Mouse (Mus musculus) liver, embryonic 12.5 days (tissue): ENCODE results near the gene Gm20815. TPM values are rescaled to one million over a fixed set of nuclear protein-coding genes. Genes with fewer than 3 reads are reported as not detected.
"Not testable (repeated sequence)": the region's sequence is repeated elsewhere in the genome, so short reads cannot be mapped to it uniquely, and the experiment has no call there.

ENCODE experiments used
- ATAC-seq: fragments of 200-750 bp; cut with Nextera tagmentation; 2 replicates; pipeline ENCODE4 v1.8.0; 2017; ENCODE audit warnings: moderate number of reproducible peaks, mild to moderate bottlenecking, moderate library complexity
- H3K27ac ChIP-seq: fragments of 300-500 bp; sonication (generic); 2 replicates; pipeline ENCODE4 v1.5.1; 2016; ENCODE audit warnings: mild to moderate bottlenecking
- H3K27me3 ChIP-seq: fragments of 300-500 bp; sonication (generic); replicated peaks from 2 replicates; pipeline ENCODE4 v1.6.1; 2016; ENCODE audit warnings: mild to moderate bottlenecking, moderate library complexity
- H3K36me3 ChIP-seq: fragments of 300-500 bp; sonication (generic); 2 replicates; pipeline ENCODE4 v1.6.1; 2016; ENCODE audit warnings: mild to moderate bottlenecking, moderate library complexity
- H3K4me1 ChIP-seq: fragments of 300-500 bp; sonication (generic); 2 replicates; pipeline ENCODE4 v1.6.1; 2016
- H3K4me2 ChIP-seq: fragments of 300-500 bp; sonication (generic); 2 replicates; pipeline ENCODE4 v1.6.1; 2016; ENCODE audit warnings: mild to moderate bottlenecking, moderate library complexity
- H3K4me3 ChIP-seq: fragments of 300-500 bp; sonication (generic); 2 replicates; pipeline ENCODE4 v1.5.1; 2016; ENCODE audit warnings: mild to moderate bottlenecking, moderate library complexity
- H3K9ac ChIP-seq: fragments of 300-500 bp; sonication (generic); 2 replicates; pipeline ENCODE4 v1.6.1; 2016; ENCODE audit warnings: mild to moderate bottlenecking, moderate library complexity
- H3K9me3 ChIP-seq: fragments of 300-500 bp; sonication (generic); replicated peaks from 2 replicates; pipeline ENCODE4 v1.6.1; 2016; ENCODE audit warnings: mild to moderate bottlenecking, moderate library complexity
- WGBS: fragments of 180-500 bp; shearing (Covaris S2); methylation state at CpG from one replicate; pipeline ENCODE4 v1.1.7; 2016; ENCODE audit not compliant: insufficient replicate concordance; 5-methylcytosine and 5-hydroxymethylcytosine counted together
- polyA plus RNA-seq: library from polyadenylated mRNA; unstranded; fragments of >200 nt; fragmentation: Nextera tagmentation; extraction: Ambion mirVana; gene quantifications from 2 replicates; pipeline ENCODE4 v1.2.1, GENCODE M21; 2016

The Gm20815 gene
- not detected in 2 replicates for polyA plus RNA-seq

GRCm38 (mm10) chrY:8835069-8835468 is at the start of gene Gm20815:
Gene Gm20815 (minus strand): TSS chrY:8835169.
- not testable (repeated sequence) for H3K27ac ChIP-seq, H3K27me3 ChIP-seq, H3K4me2 ChIP-seq, H3K4me3 ChIP-seq, H3K9ac ChIP-seq, H3K9me3 ChIP-seq, ATAC-seq, H3K4me1 ChIP-seq, H3K36me3 ChIP-seq
- WGBS = 38% methylated on average over 2 of the region's 4 CpGs
